Mouse (Mus musculus) forebrain, postnatal 0 days (tissue): ENCODE measurements around the gene Dnm3. TPM values are rescaled to one million over a fixed set of nuclear protein-coding genes. Genes with fewer than 3 reads are reported as not detected.

Source experiments
- ATAC-seq: fragments of 200-750 bp; cut with Nextera tagmentation; 2 replicates; pipeline ENCODE4 v1.8.0; 2017; ENCODE audit warnings: mild to moderate bottlenecking, moderate library complexity
- DNase-seq: peaks from one replicate; pipeline ENCODE4 v3.0.0-alpha.2; 2015
- H3K27ac ChIP-seq: fragments of 300-500 bp; sonication (generic); 2 replicates; pipeline ENCODE4 v1.5.1; 2014; ENCODE audit warnings: low read depth, mild to moderate bottlenecking, antibody characterized with exemption, low read length, moderate library complexity, mixed read lengths
- H3K27me3 ChIP-seq: fragments of 300-500 bp; sonication (generic); 2 replicates; pipeline ENCODE4 v1.6.1; 2014; ENCODE audit warnings: mild to moderate bottlenecking, low read length, mixed read lengths; ENCODE audit not compliant: insufficient read depth
- H3K36me3 ChIP-seq: fragments of 300-500 bp; sonication (generic); 2 replicates; pipeline ENCODE4 v1.6.1; 2014; ENCODE audit warnings: mild to moderate bottlenecking, moderate library complexity; ENCODE audit not compliant: insufficient read depth
- H3K4me1 ChIP-seq: fragments of 300-500 bp; sonication (generic); 2 replicates; pipeline ENCODE4 v1.6.1; 2014; ENCODE audit warnings: antibody characterized with exemption; ENCODE audit not compliant: insufficient read depth
- H3K4me2 ChIP-seq: fragments of 300-500 bp; sonication (generic); 2 replicates; pipeline ENCODE4 v1.6.1; 2014; ENCODE audit warnings: low read depth, mild to moderate bottlenecking, moderate library complexity
- H3K4me3 ChIP-seq: fragments of 300-500 bp; sonication (generic); 2 replicates; pipeline ENCODE4 v1.5.1; 2014; ENCODE audit warnings: low read depth, low read length, mixed read lengths
- H3K9ac ChIP-seq: fragments of 300-500 bp; sonication (generic); 2 replicates; pipeline ENCODE4 v1.6.1; 2014; ENCODE audit warnings: mild to moderate bottlenecking
- H3K9me3 ChIP-seq: fragments of 300-500 bp; sonication (generic); 2 replicates; pipeline ENCODE4 v1.6.1; 2016; ENCODE audit warnings: low read length
- CTCF ChIP-seq: sonication (generic); IDR thresholded peaks from 2 replicates; pipeline ENCODE4 v1.5.1; 2016; ENCODE audit warnings: antibody characterized with exemption, control low read depth, low read depth
- WGBS: fragments of 180-500 bp; shearing (Covaris S2); extraction: QIAGEN DNeasy Blood & Tissue Kit; methylation state at CpG from one replicate; pipeline ENCODE4 v1.1.7; 2014; 5-methylcytosine and 5-hydroxymethylcytosine counted together
- polyA plus RNA-seq: library from polyadenylated mRNA; unstranded; fragments of >200 nt; fragmentation: Nextera tagmentation; extraction: Ambion mirVana; gene quantifications from 2 replicates; pipeline ENCODE4 v1.2.1, GENCODE M21; 2015
- total RNA-seq: library from RNA; depleted of rRNA; stranded (reverse); fragments of >200 nt; gene quantifications from 2 replicates; pipeline ENCODE4 v1.2.3, GENCODE M21; 2014

Gene Dnm3
- total and polyA plus RNA-seq, 2 experiments from 2014 or later, result 45.3 to 74.4 TPM

DNA sequence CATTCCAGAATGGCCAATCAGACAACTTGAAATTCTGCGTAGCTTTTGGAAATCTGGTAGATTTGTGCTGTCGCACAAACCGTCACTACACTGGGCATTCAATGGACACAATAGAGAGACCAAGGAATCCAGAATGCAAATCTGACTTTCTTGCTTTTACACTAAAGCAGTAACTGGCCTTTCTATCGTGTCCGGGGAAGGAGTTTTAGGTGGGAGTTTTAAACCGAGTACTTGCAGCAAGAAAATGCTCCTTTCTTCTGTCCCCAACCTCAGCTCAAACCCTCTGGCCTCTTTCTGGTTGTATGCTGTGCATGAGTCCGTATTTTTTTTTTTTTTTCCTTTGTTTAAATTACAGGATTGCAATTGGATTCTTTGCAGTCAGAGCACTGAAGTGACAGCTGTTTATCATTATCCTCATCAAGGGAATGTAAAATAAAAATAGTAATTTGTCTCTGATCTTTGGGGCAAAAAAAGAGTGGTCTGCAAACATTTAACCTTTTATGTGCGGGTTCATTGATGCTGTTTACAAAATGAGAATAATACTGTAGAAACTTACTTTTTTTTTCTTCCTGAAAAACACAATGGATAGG lies 454.1 kb downstream of the Dnm3 start:
- Histone ChIP-seq H3K27me3 (no peaks in the 10 kb centered on the region), H3K4me1 (0 out of 2 replicates have a peak, but pooled peaks cover 6% of the 10 kb centered on the region), H3K9me3 (no peaks in the 10 kb centered on the region), H3K4me2 (no peak overlapping the region), H3K27ac (no peak overlapping the region), H3K36me3 (no peaks in the 10 kb centered on the region), H3K9ac (no peak overlapping the region), H3K4me3 (no peak overlapping the region)
- WGBS, result 53% methylated on average over 8 of the region's 8 CpGs
- TF ChIP-seq CTCF, result no peak
- ATAC-seq, result no peak
- DNase-seq, result no peak

DNA sequence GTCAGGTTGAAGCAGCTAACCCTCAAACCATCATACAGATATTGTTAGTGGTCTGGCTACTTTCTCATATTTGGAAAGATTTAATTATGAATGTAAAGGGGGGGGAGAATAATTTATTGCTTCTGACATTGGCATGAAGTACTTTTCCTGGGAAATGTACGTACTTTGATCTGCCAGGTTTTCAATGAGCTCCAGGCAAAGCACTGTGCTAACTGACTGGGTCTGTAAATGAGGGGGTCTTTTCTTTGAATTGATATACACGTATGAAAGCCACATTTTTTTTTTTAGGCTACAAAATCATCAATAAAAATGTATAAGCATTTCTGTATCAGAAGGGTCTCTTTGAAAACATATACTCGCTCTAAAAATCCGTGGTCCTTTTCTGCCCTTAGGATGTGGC lies 457.1 kb downstream of the Dnm3 start:
- 54% methylated on average over 4 of the region's 4 CpGs for WGBS
- TF ChIP-seq CTCF, result no peak
- Histone ChIP-seq H3K36me3 (no peaks in the 10 kb centered on the region), H3K27me3 (no peaks in the 10 kb centered on the region), H3K27ac (no peak overlapping the region), H3K4me2 (no peak overlapping the region), H3K4me3 (no peak overlapping the region), H3K9me3 (no peaks in the 10 kb centered on the region), H3K4me1 (0 out of 2 replicates have a peak, but pooled peaks cover 6% of the 10 kb centered on the region), H3K9ac (no peak overlapping the region)
- no peak for DNase-seq
- no peak for ATAC-seq

DNA sequence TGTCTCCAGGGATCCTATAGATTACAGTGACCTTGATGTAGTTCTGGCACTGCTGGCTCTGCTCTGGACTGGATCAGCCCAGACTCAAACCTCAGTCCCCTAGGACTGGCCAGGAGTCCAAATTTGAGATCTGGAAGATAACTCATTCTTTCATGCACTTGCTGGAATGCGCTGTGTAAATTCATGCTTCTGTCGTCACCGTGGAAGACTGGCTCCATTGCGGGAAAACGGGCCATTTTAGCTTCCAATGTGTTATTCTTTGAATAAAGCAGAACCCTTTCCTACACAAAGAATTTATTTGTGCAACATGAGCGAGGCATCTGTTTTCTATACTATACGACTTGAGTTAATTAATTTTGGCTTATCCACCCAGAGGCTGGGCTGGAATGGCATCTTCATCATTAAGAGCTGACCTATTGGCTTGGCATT lies 457.5 kb downstream of the Dnm3 start:
- Histone ChIP-seq H3K9me3 (no peaks in the 10 kb centered on the region), H3K27ac (no peak overlapping the region), H3K4me1 (0 out of 2 replicates have a peak, but pooled peaks cover 6% of the 10 kb centered on the region), H3K36me3 (no peaks in the 10 kb centered on the region), H3K4me2 (no peak overlapping the region), H3K4me3 (no peak overlapping the region), H3K9ac (no peak overlapping the region), H3K27me3 (no peaks in the 10 kb centered on the region)
- no peak for DNase-seq
- no peak for ATAC-seq
- TF ChIP-seq CTCF, result no peak
- 41% methylated on average over 7 of the region's 7 CpGs for WGBS

DNA sequence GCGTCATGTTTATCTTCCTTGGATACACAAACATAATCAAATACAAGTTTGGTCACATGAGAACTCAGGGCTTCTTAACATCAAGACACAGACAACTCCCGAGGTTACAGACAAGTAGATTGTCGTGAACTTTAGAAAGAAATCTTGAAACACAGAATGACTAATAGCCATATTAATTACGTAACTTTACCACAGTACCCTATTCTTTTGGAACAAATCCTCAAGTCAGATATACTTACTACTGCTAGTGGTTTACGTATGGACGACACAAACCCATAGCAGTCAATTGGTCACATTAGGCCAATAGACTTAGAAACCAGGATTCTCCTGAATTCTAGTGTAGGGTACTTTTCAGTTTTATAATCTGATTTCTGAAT lies 459.2 kb downstream of the Dnm3 start:
- TF ChIP-seq CTCF, result no peak
- Histone ChIP-seq H3K9ac (no peak overlapping the region), H3K27me3 (no peaks in the 10 kb centered on the region), H3K4me3 (no peak overlapping the region), H3K36me3 (no peaks in the 10 kb centered on the region), H3K9me3 (no peaks in the 10 kb centered on the region), H3K27ac (no peak overlapping the region), H3K4me2 (no peak overlapping the region), H3K4me1 (0 out of 2 replicates have a peak, but pooled peaks cover 6% of the 10 kb centered on the region)
- ATAC-seq, result no peak
- no peak for DNase-seq
- WGBS, result 90% methylated on average over 6 of the region's 6 CpGs

DNA sequence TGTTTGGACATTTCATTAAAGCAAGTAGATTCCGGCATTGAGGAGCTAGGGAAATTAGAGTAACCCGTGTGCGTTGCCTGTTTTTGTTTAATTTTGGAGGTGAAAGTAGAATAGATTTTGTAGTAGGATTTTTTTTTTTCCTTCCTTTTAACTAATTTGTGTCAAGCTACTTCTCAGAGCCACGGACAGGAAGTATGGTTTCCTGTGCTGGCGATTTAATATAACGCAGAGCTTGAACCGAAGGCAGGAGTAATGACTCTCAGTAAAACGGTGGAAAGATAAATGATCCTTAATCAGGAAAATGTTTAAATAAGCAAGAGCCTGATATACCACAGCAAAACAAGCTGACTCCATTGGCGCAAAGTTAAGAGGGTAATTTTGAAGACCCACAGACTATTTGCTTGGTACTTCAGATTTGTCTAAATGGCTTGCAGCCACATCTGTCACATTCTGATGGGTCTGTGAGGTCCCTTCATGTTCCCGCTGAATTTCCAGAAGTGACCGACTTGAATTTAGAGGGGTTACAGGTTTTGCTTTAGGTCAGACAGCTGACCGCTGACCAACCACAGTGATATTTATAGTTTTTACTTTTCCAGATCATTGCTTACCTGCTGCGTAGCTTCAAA lies 459.7 kb downstream of the Dnm3 start:
- H3K36me3 ChIP-seq, result no peaks in the 10 kb centered on the region
- H3K4me1 ChIP-seq, result 0 out of 2 replicates have a peak, but pooled peaks cover 6% of the 10 kb centered on the region
- no peak overlapping the region for H3K4me3 ChIP-seq
- WGBS, result 85% methylated on average over 13 of the region's 13 CpGs
- no peaks in the 10 kb centered on the region for H3K9me3 ChIP-seq
- H3K27me3 ChIP-seq, result no peaks in the 10 kb centered on the region
- TF ChIP-seq CTCF, result no peak
- ATAC-seq (no peak), DNase-seq (no peak)
- no peak overlapping the region for H3K4me2 ChIP-seq
- H3K27ac ChIP-seq, result no peak overlapping the region
- no peak overlapping the region for H3K9ac ChIP-seq

DNA sequence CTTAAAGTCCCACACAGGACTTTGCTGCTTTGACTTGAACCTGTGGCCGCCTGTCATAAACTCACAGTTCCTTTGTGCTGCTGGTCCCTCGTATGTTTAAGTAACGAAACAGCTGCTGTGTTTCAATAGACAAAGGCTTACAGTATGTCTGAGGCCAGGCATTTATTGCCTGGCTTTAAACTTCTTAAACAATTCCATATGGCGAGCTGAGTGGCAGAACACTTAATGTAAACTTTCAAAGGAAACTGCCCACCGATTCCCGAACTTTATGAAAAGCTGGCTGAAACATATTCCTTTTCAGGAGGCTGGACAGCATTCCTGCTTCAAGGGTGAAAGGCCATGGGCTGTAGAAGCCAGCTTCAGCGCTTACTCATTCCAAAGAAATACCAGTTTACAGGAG lies 460.9 kb downstream of the Dnm3 start:
- Histone ChIP-seq H3K36me3 (no peaks in the 10 kb centered on the region), H3K9ac (no peak overlapping the region), H3K4me3 (no peak overlapping the region), H3K4me1 (0 out of 2 replicates have a peak, but pooled peaks cover 5% of the 10 kb centered on the region), H3K9me3 (no peaks in the 10 kb centered on the region), H3K27ac (no peak overlapping the region), H3K27me3 (no peaks in the 10 kb centered on the region), H3K4me2 (no peak overlapping the region)
- DNase-seq (no peak), ATAC-seq (no peak)
- no peak for TF ChIP-seq CTCF
- 51% methylated on average over 7 of the region's 7 CpGs for WGBS

DNA sequence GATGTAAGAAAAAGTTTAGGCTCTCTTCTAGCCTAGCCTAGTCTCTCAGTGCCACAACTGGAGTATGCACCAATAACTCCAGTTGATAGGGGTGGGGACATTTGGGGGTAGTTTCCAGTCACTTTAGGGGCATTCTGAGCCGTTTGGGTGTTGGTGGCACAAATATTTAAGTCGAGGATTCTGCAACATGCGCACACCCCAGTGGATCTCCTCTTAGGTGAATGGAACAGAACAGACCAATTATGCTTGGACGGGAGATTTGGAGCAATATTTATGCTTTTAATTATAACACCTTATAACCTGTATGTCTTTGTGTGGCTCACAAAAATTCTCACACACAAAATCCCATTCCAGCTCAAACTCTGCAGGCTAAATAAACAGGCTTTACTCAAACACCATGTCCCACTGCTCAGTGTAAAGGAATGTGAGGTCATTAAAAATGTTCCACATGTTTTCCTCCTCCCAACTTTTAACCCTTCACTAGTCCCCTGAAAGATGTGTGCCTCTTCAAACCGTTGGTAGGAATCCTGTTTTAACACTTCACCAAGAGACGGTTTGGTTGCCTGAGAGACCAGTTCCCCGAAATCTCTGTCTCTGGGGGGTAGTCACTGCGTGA lies 462.5 kb downstream of the Dnm3 start:
- H3K27ac ChIP-seq, result no peak overlapping the region
- WGBS, result 62% methylated on average over 8 of the region's 8 CpGs
- no peak overlapping the region for H3K4me3 ChIP-seq
- DNase-seq (no peak), ATAC-seq (no peak)
- H3K4me1 ChIP-seq, result no peaks in the 10 kb centered on the region
- no peak overlapping the region for H3K4me2 ChIP-seq
- H3K27me3 ChIP-seq, result no peaks in the 10 kb centered on the region
- no peaks in the 10 kb centered on the region for H3K9me3 ChIP-seq
- H3K9ac ChIP-seq, result no peak overlapping the region
- H3K36me3 ChIP-seq, result no peaks in the 10 kb centered on the region
- TF ChIP-seq CTCF, result no peak
